Mouse (Mus musculus): ENCODE measurements at regions not wholly inside any gene's neighbourhood (a gene's known extent, or its start where the extent isn't known, plus 50 kb on each side); places are given as distances from the start of the nearest gene placed in this dataset.

DNA sequence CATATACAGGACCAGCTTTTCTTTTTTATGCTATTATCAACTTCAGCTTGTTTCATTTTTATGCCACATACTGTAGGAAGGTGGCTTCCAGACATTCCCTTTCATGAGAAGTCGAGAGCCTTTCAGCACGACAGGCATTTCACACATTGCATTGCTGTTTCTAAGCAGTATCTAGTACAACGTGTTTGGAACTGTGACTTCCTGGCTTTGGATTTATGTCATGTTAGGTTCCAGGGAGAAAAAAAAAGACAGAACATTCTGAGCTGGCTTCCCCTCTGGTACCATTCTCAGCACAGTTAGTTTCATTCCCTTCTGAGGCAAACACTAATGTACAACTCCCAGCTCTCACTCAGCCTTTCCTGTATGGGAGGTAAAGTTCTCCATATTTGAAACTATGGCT, 243.7 kb upstream of the Gk2 start:
- no peak for TF ChIP-seq CTCF (IDR thresholded peaks at IDR 0.05; ENCODE audit: low read depth)
- no peak for TF ChIP-seq EP300 (IDR thresholded peaks at IDR 0.05; ENCODE audit: low read depth)

Measured in liver, embryonic 14.5 days (tissue).